Mouse (Mus musculus): Measurements from ENCODE around the gene Fcgbp. TPM values are rescaled to one million over a fixed set of nuclear protein-coding genes. Genes with fewer than 3 reads are reported as not detected.
"Not testable (repeated sequence)": the region's sequence is repeated elsewhere in the genome, so short reads cannot be mapped to it uniquely, and the experiment has no call there.

Gene Fcgbp
- polyA plus RNA-seq, 1 experiment from 2014 or later = 43.3 TPM

GRCm38 (mm10) chr7:28099101-28099500 is 28.1 kb downstream of the Fcgbp start:
- H3K4me3 ChIP-seq (replicated peaks) = no peak overlapping the region
- no peak overlapping the region for H3K27ac ChIP-seq
- H3K9ac ChIP-seq = no peak overlapping the region
- H3K4me2 ChIP-seq = no peak overlapping the region
- no peaks in the 10 kb centered on the region for H3K9me3 ChIP-seq
- H3K27me3 ChIP-seq (replicated peaks) = no peaks in the 10 kb centered on the region
- H3K36me3 ChIP-seq = no peaks in the 10 kb centered on the region
- ATAC-seq (ENCODE audit: insufficient read depth, low FRiP score, low read depth) = no peak
- H3K4me1 ChIP-seq = no peaks in the 10 kb centered on the region
- WGBS = 95% methylated on average over 16 of the region's 16 CpGs

- no peaks in the 10 kb centered on the region for H3K27me3 ChIP-seq (replicated peaks)
- no peak overlapping the region for H3K27ac ChIP-seq
- peaks cover 2% of the 10 kb centered on the region; the same call in 1 of the 2 replicates for H3K4me1 ChIP-seq
- H3K36me3 ChIP-seq = no peaks in the 10 kb centered on the region
- 62% methylated on average over 17 of the region's 17 CpGs for WGBS
- no peak overlapping the region for H3K9ac ChIP-seq
- no peak overlapping the region for H3K4me2 ChIP-seq
- H3K9me3 ChIP-seq = no peaks in the 10 kb centered on the region
- no peak for ATAC-seq (ENCODE audit: insufficient read depth, low FRiP score, low read depth)
- no peak overlapping the region for H3K4me3 ChIP-seq (replicated peaks)
Observed at GRCm38 (mm10) chr7:28100596-28101590, 29.9 kb downstream of the Fcgbp start.

GRCm38 (mm10) chr7:28102936-28103335 is 31.9 kb downstream of the Fcgbp start:
- WGBS = 50% methylated on average over 5 of the region's 5 CpGs
- not testable (repeated sequence) for H3K9me3 ChIP-seq; H3K4me2 ChIP-seq; H3K4me3 ChIP-seq (replicated peaks); ATAC-seq (ENCODE audit: insufficient read depth, low FRiP score, low read depth); H3K9ac ChIP-seq; H3K36me3 ChIP-seq; H3K27ac ChIP-seq; H3K4me1 ChIP-seq; H3K27me3 ChIP-seq (replicated peaks)

- Histone ChIP-seq H3K27ac (no peak overlapping the region), H3K27me3 (replicated peaks) (no peaks in the 10 kb centered on the region), H3K4me2 (peak overlapping the region; percentile 57), H3K9ac (no peak overlapping the region), H3K4me1 (peaks cover 2% of the 10 kb centered on the region; the same call in 1 of the 2 replicates), H3K36me3 (no peaks in the 10 kb centered on the region), H3K9me3 (no peaks in the 10 kb centered on the region), H3K4me3 (replicated peaks) (peak overlapping the region; percentile 21)
- WGBS = 4% methylated on average over 23 of the region's 23 CpGs
- ATAC-seq (ENCODE audit: insufficient read depth, low FRiP score, low read depth) = peak; percentile 76
Observed at GRCm38 (mm10) chr7:28104670-28105069, 33.6 kb downstream of the Fcgbp start.

DNA sequence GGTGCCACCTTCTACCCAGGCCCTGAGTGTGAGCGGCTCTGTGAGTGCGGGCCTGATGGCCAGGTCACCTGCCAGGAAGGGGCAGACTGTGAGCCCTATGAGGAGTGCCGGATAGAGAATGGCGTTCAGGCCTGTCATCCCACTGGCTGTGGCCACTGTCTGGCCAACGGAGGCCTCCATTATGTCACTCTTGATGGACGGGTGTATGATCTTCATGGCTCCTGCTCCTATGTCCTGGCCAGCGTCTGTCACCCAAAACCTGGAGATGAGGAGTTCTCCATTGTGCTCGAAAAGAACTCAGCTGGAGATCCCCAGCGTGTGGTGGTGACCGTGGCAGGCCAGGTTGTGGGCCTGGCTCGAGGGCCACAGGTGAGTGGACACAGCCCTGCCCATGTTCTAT is 35.2 kb downstream of the Fcgbp start:
- H3K27ac ChIP-seq = no peak overlapping the region
- ATAC-seq (ENCODE audit: insufficient read depth, low FRiP score, low read depth) = no peak
- no peak overlapping the region for H3K4me3 ChIP-seq (replicated peaks)
- H3K4me1 ChIP-seq = peaks cover 2% of the 10 kb centered on the region; the same call in 1 of the 2 replicates
- H3K4me2 ChIP-seq = no peak overlapping the region
- H3K9ac ChIP-seq = no peak overlapping the region
- 90% methylated on average over 11 of the region's 11 CpGs for whole genome bisulfite sequencing
- H3K9me3 ChIP-seq = no peaks in the 10 kb centered on the region
- no peaks in the 10 kb centered on the region for H3K27me3 ChIP-seq (replicated peaks)
- H3K36me3 ChIP-seq = no peaks in the 10 kb centered on the region

DNA sequence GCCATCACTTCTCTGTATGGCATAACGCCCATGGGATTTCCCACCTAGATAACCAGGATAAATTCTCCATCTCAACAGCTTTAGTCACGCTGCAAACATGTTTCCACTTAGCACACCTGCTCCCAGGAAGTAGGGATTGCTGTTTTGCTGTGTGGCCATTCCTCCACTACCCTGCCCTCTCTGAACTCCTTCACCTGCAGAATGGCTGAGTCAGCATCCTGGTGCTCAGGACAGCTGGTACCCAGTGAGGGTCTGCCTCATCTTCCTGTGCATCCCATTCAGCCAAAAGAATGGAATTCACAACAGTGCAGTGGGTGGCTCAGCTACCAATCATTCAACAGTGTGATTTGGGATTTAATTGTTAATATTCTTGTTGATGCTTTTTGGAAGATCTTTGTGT is 43.6 kb downstream of the Fcgbp start:
- H3K4me1 ChIP-seq = no peaks in the 10 kb centered on the region
- H3K36me3 ChIP-seq = no peaks in the 10 kb centered on the region
- ATAC-seq (ENCODE audit: insufficient read depth, low FRiP score, low read depth) = no peak
- H3K9me3 ChIP-seq = no peaks in the 10 kb centered on the region
- 70% methylated on average over 2 of the region's 2 CpGs for WGBS
- no peak overlapping the region for H3K9ac ChIP-seq
- no peak overlapping the region for H3K4me3 ChIP-seq (replicated peaks)
- no peaks in the 10 kb centered on the region for H3K27me3 ChIP-seq (replicated peaks)
- H3K4me2 ChIP-seq = no peak overlapping the region
- no peak overlapping the region for H3K27ac ChIP-seq

DNA sequence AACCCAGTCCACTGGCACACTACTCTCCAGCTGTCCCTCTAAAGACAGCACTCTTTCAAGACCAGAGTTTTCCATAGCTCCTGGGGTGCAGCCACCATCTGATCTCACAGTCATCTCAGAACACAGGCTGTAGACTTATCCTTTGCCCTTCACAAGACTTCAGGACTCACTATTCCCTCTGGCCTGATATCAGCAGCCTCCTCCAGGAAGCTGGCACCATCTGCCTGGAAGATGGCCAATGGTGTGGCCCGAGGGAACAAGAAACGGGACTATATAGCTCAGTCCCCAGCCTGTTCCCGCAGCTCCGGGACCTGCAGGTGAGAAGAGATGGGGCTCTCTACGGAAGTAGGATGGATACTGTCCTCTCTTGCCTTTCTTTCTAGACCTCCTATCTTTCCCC is 58.1 kb downstream of the Fcgbp start, which contains the start of gene 9530053A07Rik:
Gene 9530053A07Rik (plus strand): TSS at position 301 of the 400 bp plus-strand sequence.
- ATAC-seq (ENCODE audit: insufficient read depth, low FRiP score, low read depth) = no peak
- no peak within 1 kb of the TSS for H3K27ac ChIP-seq
- H3K4me1 ChIP-seq = no peaks in the 10 kb centered on the region
- no peak within 1 kb of the TSS for H3K4me3 ChIP-seq (replicated peaks)
- H3K36me3 ChIP-seq = no peaks in the 10 kb centered on the region
- WGBS = 76% methylated on average over 5 of the region's 5 CpGs
- no peaks in the 10 kb centered on the region for H3K9me3 ChIP-seq
- no peak within 1 kb of the TSS for H3K4me2 ChIP-seq
- no peak within 1 kb of the TSS for H3K9ac ChIP-seq
- H3K27me3 ChIP-seq (replicated peaks) = no peaks in the 10 kb centered on the region

- Histone ChIP-seq H3K9ac (no peak overlapping the region), H3K9me3 (no peaks in the 10 kb centered on the region), H3K27me3 (replicated peaks) (no peaks in the 10 kb centered on the region), H3K4me3 (replicated peaks) (no peak overlapping the region), H3K36me3 (no peaks in the 10 kb centered on the region), H3K27ac (no peak overlapping the region), H3K4me1 (no peaks in the 10 kb centered on the region), H3K4me2 (no peak overlapping the region)
- ATAC-seq (ENCODE audit: insufficient read depth, low FRiP score, low read depth) = no peak
- WGBS = 52% methylated on average over 5 of the region's 5 CpGs
Observed at GRCm38 (mm10) chr7:28137613-28138012, 66.6 kb downstream of the Fcgbp start.

- Histone ChIP-seq H3K9me3 (no peaks in the 10 kb centered on the region), H3K36me3 (no peaks in the 10 kb centered on the region), H3K4me2 (no peak overlapping the region), H3K4me1 (no peaks in the 10 kb centered on the region), H3K4me3 (replicated peaks) (no peak overlapping the region), H3K27ac (no peak overlapping the region), H3K9ac (no peak overlapping the region), H3K27me3 (replicated peaks) (no peaks in the 10 kb centered on the region)
- 14% methylated on average over 3 of the region's 3 CpGs for WGBS
- no peak for ATAC-seq (ENCODE audit: insufficient read depth, low FRiP score, low read depth)
Observed at GRCm38 (mm10) chr7:28148263-28148662, 77.2 kb downstream of the Fcgbp start.

GRCm38 (mm10) chr7:28149841-28150240 is 78.8 kb downstream of the Fcgbp start:
- Histone ChIP-seq H3K4me1 (no peaks in the 10 kb centered on the region), H3K27ac (no peak overlapping the region), H3K36me3 (no peaks in the 10 kb centered on the region), H3K9me3 (no peaks in the 10 kb centered on the region), H3K9ac (no peak overlapping the region), H3K27me3 (replicated peaks) (no peaks in the 10 kb centered on the region), H3K4me2 (no peak overlapping the region), H3K4me3 (replicated peaks) (no peak overlapping the region)
- 71% methylated on average over 1 of the region's 1 CpGs for WGBS
- no peak for ATAC-seq (ENCODE audit: insufficient read depth, low FRiP score, low read depth)

DNA sequence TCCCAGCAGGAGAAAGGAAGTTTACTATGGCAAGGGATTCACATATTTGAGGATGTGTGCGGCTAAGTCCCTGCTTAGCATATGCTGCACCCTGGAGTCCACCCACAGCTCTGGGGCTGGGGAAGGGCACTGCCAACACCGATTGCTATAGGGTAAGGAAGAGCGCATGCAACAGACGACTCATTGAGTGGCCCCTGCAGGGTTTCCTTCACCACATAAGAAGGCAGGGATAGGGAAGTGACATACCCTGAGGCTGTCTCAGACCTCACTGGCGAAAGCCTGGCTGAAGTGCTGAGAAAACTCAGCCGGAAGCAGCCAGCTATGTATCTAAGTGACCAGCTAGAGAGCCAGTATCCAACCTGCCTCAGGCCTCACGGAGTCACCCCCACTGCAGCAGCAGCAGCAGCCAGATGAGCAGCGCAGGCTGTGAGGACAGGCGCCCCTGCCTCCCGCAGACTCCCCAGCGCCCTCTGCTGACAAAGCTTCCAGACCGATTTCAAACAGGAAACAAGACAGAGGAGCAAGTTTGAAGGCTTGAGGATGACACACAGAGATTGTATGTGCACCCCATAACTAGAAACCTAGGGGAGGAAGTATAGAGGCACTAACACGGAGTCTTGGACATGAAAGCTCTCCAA is 80.7 kb downstream of the Fcgbp start:
- H3K36me3 ChIP-seq = no peaks in the 10 kb centered on the region
- no peaks in the 10 kb centered on the region for H3K9me3 ChIP-seq
- H3K27me3 ChIP-seq (replicated peaks) = no peaks in the 10 kb centered on the region
- no peak overlapping the region for H3K4me3 ChIP-seq (replicated peaks)
- no peaks in the 10 kb centered on the region for H3K4me1 ChIP-seq
- WGBS = 16% methylated on average over 13 of the region's 13 CpGs
- no peak overlapping the region for H3K9ac ChIP-seq
- H3K4me2 ChIP-seq = no peak overlapping the region
- no peak for ATAC-seq (ENCODE audit: insufficient read depth, low FRiP score, low read depth)
- H3K27ac ChIP-seq = no peak overlapping the region

- H3K27me3 ChIP-seq (replicated peaks); H3K9me3 ChIP-seq; H3K4me2 ChIP-seq; H3K4me3 ChIP-seq (replicated peaks); H3K36me3 ChIP-seq; H3K9ac ChIP-seq; ATAC-seq (ENCODE audit: insufficient read depth, low FRiP score, low read depth); H3K27ac ChIP-seq; H3K4me1 ChIP-seq: not testable (repeated sequence)
- WGBS = 32% methylated on average over 5 of the region's 5 CpGs
Observed at GRCm38 (mm10) chr7:28153595-28153994, 82.6 kb downstream of the Fcgbp start.

Measured in stomach, embryonic 15.5 days (tissue).